Mouse (Mus musculus) liver, adult 2 months (tissue): Measurements from ENCODE around the gene Pip4k2b.

Experiments used
- CTCF ChIP-seq: fragments of 200-500 bp; IDR thresholded peaks from 2 replicates; pipeline ENCODE4 v1.5.1; 2011; ENCODE audit warnings: low read depth, low read length, control low read depth
- POLR2A ChIP-seq: fragments of 200-500 bp; IDR thresholded peaks from 2 replicates; pipeline ENCODE4 v1.6.1; 2011; ENCODE audit warnings: low read length, control low read depth; ENCODE audit not compliant: insufficient read depth; ENCODE audit errors: extremely low read depth

DNA sequence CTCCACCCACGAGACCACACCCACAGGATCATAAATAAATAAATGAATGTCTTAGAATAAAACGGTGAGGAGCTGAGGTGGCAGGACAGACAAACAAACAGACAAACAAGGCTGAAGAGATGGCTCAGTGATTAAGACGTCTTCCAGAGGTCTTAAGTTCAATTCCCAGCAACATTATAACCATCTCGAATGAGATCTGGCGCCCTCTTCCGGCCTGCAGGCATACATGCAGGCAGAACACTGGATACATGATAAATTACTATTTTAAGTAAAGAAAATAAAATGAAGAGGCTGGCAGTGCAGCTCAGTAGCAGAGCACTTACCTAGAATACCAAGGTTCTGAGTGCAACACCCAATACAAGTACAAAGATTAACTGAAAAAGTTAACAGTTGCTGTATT lies 5.8 kb downstream of the Pip4k2b start:
- TF ChIP-seq POLR2A, result no peak
- TF ChIP-seq CTCF, result peak; percentile 56; the same call in 1 of the 2 replicates
